8 mouse cellular contexts compared by ENCODE assay signal in genomic region chr13:104286336-104286735, GRCm38 (mm10). TPM values are rescaled to one million over a fixed set of nuclear protein-coding genes. Genes with fewer than 3 reads are reported as not detected.
DNase-seq lines count a peak whose midpoint lies in the region; ATAC-seq and TF ChIP-seq lines count a peak whose summit lies in the region.

No protein-coding gene starts in this region.

- TF ChIP-seq POLR2A in kidney, adult 2 months (IDR thresholded peaks at IDR 0.05; ENCODE audit: low read depth, low read length): no peak
- no peak for TF ChIP-seq POLR2A in bone marrow macrophage, adult 2 months (IDR thresholded peaks at IDR 0.05; ENCODE audit: borderline replicate concordance, low read depth, low read length)

- peak overlapping the region; percentile 98 for H3K27ac ChIP-seq in kidney, adult 2 months (ENCODE audit: insufficient read depth, low read depth, low read length)
- peak overlapping the region; percentile 84 for H3K27ac ChIP-seq in bone marrow macrophage, adult 2 months (ENCODE audit: insufficient read depth, low read depth, low read length)
- H3K27ac ChIP-seq in heart, embryonic 16.5 days (ENCODE audit: low read length): peak overlapping the region; percentile 97
- peak overlapping the region; percentile 71 for H3K27ac ChIP-seq in macrophage

- H3K4me1 ChIP-seq in kidney, adult 2 months (ENCODE audit: control insufficient read depth, insufficient read depth, low read length): no peaks in the 10 kb centered on the region; the same call in 1 of the 2 replicates
- H3K4me1 ChIP-seq in bone marrow macrophage, adult 2 months (ENCODE audit: control insufficient read depth, insufficient read depth, low read length): no peaks in the 10 kb centered on the region
- peaks cover 9% of the 10 kb centered on the region; the same call in 1 of the 2 replicates for H3K4me1 ChIP-seq in heart, embryonic 16.5 days (ENCODE audit: control insufficient read depth, insufficient read depth, low read length)

- no peaks in the 10 kb centered on the region for H3K36me3 ChIP-seq in kidney, adult 2 months (ENCODE audit: control insufficient read depth, insufficient read depth, low read length)
- no peaks in the 10 kb centered on the region for H3K36me3 ChIP-seq in heart, embryonic 16.5 days (ENCODE audit: control insufficient read depth, insufficient read depth)
- H3K36me3 ChIP-seq in macrophage (ENCODE audit: inconsistent target): no peaks in the 10 kb centered on the region

- DNase-seq in kidney, adult 2 months: peak; percentile 28
- DNase-seq in kidney, adult 18-20 months: no peak
- DNase-seq in left cerebral cortex, postnatal 10 days (ENCODE audit: extremely low spot score in 1 of 2, low spot score in 2 of 2): no peak
- no peak for DNase-seq in T-cell, adult 2 months (ENCODE audit: low spot score)
- DNase-seq in layer of hippocampus, adult 9-11 months: no peak

- TF ChIP-seq CTCF in kidney, adult 2 months (conservative IDR thresholded peaks at IDR 0.05; ENCODE audit: insufficient read depth, insufficient read length, low read depth, low read length): no peak
- no peak for TF ChIP-seq CTCF in bone marrow macrophage, adult 2 months (IDR thresholded peaks at IDR 0.05; ENCODE audit: low read depth, low read length)

- peak overlapping the region; percentile 78; the same call in 1 of the 2 replicates for H3K4me3 ChIP-seq in kidney, adult 2 months (ENCODE audit: insufficient read depth, low read depth, low read length)
- peak overlapping the region; percentile 74; the same call in 1 of the 2 replicates for H3K4me3 ChIP-seq in bone marrow macrophage, adult 2 months (ENCODE audit: insufficient read depth, low read length)
- peak overlapping the region; percentile 77 for H3K4me3 ChIP-seq in heart, embryonic 16.5 days (ENCODE audit: low read length)
- H3K4me3 ChIP-seq in macrophage (ENCODE audit: inconsistent target): peak overlapping the region; percentile 67

- intact Hi-C loops in left cerebral cortex, postnatal 10 days (cut with DNase I): loop anchor here (2.0 to 5.0 kb wide), 2 partner anchors 504 to 651 kb away; no protein-coding TSS in a partner anchor

- H3K9ac ChIP-seq in heart, embryonic 16.5 days (ENCODE audit: low read length): peak overlapping the region; percentile 82

- peak overlapping the region; percentile 83 for H3K4me2 ChIP-seq in heart, embryonic 16.5 days (ENCODE audit: low read depth, low read length)

- H3K27me3 ChIP-seq in kidney, adult 2 months (replicated peaks; ENCODE audit: control insufficient read depth, insufficient read depth, low read length): no peaks in the 10 kb centered on the region
- no peaks in the 10 kb centered on the region for H3K27me3 ChIP-seq in heart, embryonic 16.5 days (ENCODE audit: control insufficient read depth, insufficient read depth, low read length)

- H3K79me2 ChIP-seq in macrophage (ENCODE audit: inconsistent target): no peaks in the 10 kb centered on the region

- 0% methylated on average over 4 of the region's 4 CpGs for WGBS in kidney, adult 2 months
- WGBS in heart, embryonic 16.5 days: 1% methylated on average over 4 of the region's 4 CpGs
- 0% methylated on average over 3 of the region's 4 CpGs for WGBS in macrophage (ENCODE audit: missing documents)

- no peaks in the 10 kb centered on the region for H3K9me3 ChIP-seq in heart, embryonic 16.5 days (replicated peaks; ENCODE audit: control insufficient read depth, low read length)

- no peak for ATAC-seq in heart, embryonic 16.5 days (replicated peaks; ENCODE audit: extremely low read depth, insufficient read depth, low FRiP score)

RNA-seq across cellular contexts. Expression of gene Adamts6, which starts 1.3 kb away (rescaled TPM):
- 1.7 and 1.8 TPM in 2 replicates for polyA plus RNA-seq in kidney, adult 2 months (2012; rRNA removed)
- 0.74 and 1.1 TPM in 2 replicates for polyA plus RNA-seq in bone marrow macrophage, adult 2 months (2012; ENCODE audit: insufficient read depth, insufficient read length, missing spikeins)
- polyA plus RNA-seq in heart, embryonic 16.5 days (2015; fragmentation: Nextera tagmentation; extraction: Ambion mirVana): 5.4 and 5.7 TPM in 2 replicates
- 10 to 100 TPM in 10 of 26 experiments, 1 to 10 TPM in 16; 1.4 to 16.7 (median 9.0) TPM for total RNA-seq in macrophage (2018; cell fraction: chromatin; rRNA removed)
- total RNA-seq in macrophage (2018; cell fraction: cytosol; rRNA removed): 1 to 10 TPM in 2 of 26 experiments, under 1 TPM in 24; 0.10 to 1.3 (median 0.36) TPM
- 10 to 100 TPM in 3 of 26 experiments, 1 to 10 TPM in 23; 1.1 to 10.7 (median 4.9) TPM for total RNA-seq in macrophage (2018; cell fraction: nucleus; rRNA removed)
- 0.10 to 0.64 TPM (median 0.20 TPM) in 3 replicates for polyA plus RNA-seq in macrophage (2018)
- 1 to 10 TPM; 2.7 to 4.3 TPM for total RNA-seq in left cerebral cortex, postnatal 10 days (2021)

RNA-seq across cellular contexts. Expression of gene Ppwd1, which starts 57.7 kb away (rescaled TPM):
- 1.4 and 2.0 TPM in 2 replicates for polyA plus RNA-seq in kidney, adult 2 months (2012; rRNA removed)
- 18.1 and 19.9 TPM in 2 replicates for polyA plus RNA-seq in bone marrow macrophage, adult 2 months (2012; ENCODE audit: insufficient read depth, insufficient read length, missing spikeins)
- 8.3 and 8.4 TPM in 2 replicates for polyA plus RNA-seq in heart, embryonic 16.5 days (2015; fragmentation: Nextera tagmentation; extraction: Ambion mirVana)
- total RNA-seq in macrophage (2018; cell fraction: chromatin; rRNA removed): 10 to 100 TPM in 23 of 26 experiments, 1 to 10 TPM in 3; 7.2 to 45.7 (median 22.6) TPM
- total RNA-seq in macrophage (2018; cell fraction: cytosol; rRNA removed): 10 to 100 TPM in 16 of 26 experiments, 1 to 10 TPM in 10; 3.3 to 15.2 (median 10.8) TPM
- 10 to 100 TPM in 25 of 26 experiments, 1 to 10 TPM in 1; 9.5 to 61.7 (median 17.4) TPM for total RNA-seq in macrophage (2018; cell fraction: nucleus; rRNA removed)
- polyA plus RNA-seq in macrophage (2018): 9.1 to 16.6 TPM (median 12.1 TPM) in 3 replicates
- total RNA-seq in left cerebral cortex, postnatal 10 days (2021): 10 to 100 TPM; 11.5 to 11.7 TPM

RNA-seq across cellular contexts. Expression of gene Cenpk, which starts 57.9 kb away (rescaled TPM):
- 0.16 and 0.17 TPM in 2 replicates for polyA plus RNA-seq in kidney, adult 2 months (2012; rRNA removed)
- polyA plus RNA-seq in bone marrow macrophage, adult 2 months (2012; ENCODE audit: insufficient read depth, insufficient read length, missing spikeins): 9.6 and 9.8 TPM in 2 replicates
- polyA plus RNA-seq in heart, embryonic 16.5 days (2015; fragmentation: Nextera tagmentation; extraction: Ambion mirVana): 36.6 and 44.1 TPM in 2 replicates
- total RNA-seq in macrophage (2018; cell fraction: chromatin; rRNA removed): 10 to 100 TPM in 8 of 26 experiments, 1 to 10 TPM in 16, not detected in 2; 1.4 to 27.2 (median 7.8) TPM
- 1 to 10 TPM in 25 of 26 experiments, under 1 TPM in 1; 0.91 to 3.8 (median 2.5) TPM for total RNA-seq in macrophage (2018; cell fraction: cytosol; rRNA removed)
- 10 to 100 TPM in 2 of 26 experiments, 1 to 10 TPM in 23, not detected in 1; 1.4 to 21.7 (median 3.1) TPM for total RNA-seq in macrophage (2018; cell fraction: nucleus; rRNA removed)
- 1.1 to 22.7 TPM (median 18.2 TPM) in 3 replicates for polyA plus RNA-seq in macrophage (2018)
- total RNA-seq in left cerebral cortex, postnatal 10 days (2021): 1 to 10 TPM; 1.9 to 2.4 TPM
